In the genomic region with DNA sequence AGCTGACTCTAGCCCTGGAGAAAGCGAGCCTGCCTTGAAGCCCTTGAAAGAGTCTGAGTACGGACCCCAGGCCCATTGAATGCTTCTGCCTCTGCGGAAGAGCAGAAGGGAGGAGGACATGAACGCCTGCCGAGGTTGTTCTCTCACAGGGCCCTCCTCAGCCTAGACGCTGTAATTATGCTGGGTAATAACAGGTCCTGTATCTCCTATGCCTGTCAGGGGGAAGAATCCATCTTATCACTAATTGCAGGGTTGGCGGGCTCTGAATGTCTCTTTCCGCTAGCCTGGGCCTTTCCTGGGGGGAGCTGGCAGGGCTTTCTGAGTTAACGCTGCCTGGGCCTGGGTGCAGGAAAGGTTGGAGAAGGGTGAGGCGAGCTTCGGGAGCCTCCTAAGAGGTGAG, we compare ENCODE assay signal across 24 mouse cellular contexts.
DNase-seq lines count a peak whose midpoint lies in the region; ATAC-seq and TF ChIP-seq lines count a peak whose summit lies in the region.
"Had no signal": no experiment of that assay in that cellular context is flagged by ENCODE, and none has a peak within 500 bp of the region (broad histone marks: within the 10 kb centered on the region; RNA-seq: fewer than 3 reads in every experiment).

No protein-coding gene starts in this region.

- no peak overlapping the region for H3K4me2 ChIP-seq in midbrain, embryonic 13.5 days (replicated peaks)
- H3K4me2 ChIP-seq in midbrain, postnatal 0 days (ENCODE audit: low read depth, low read length, poor library complexity, severe bottlenecking) = no peak overlapping the region
- no peak overlapping the region for H3K4me2 ChIP-seq in forebrain, embryonic 16.5 days (ENCODE audit: low read length)
- H3K4me2 ChIP-seq: heart, embryonic 12.5 days; limb, embryonic 15.5 days had no signal

- H3K36me3 ChIP-seq in midbrain, embryonic 13.5 days = no peaks in the 10 kb centered on the region
- H3K36me3 ChIP-seq in midbrain, postnatal 0 days (ENCODE audit: insufficient read depth, low read length) = no peaks in the 10 kb centered on the region
- no peaks in the 10 kb centered on the region for H3K36me3 ChIP-seq in forebrain, embryonic 10.5 days (replicated peaks)
- no peaks in the 10 kb centered on the region for H3K36me3 ChIP-seq in forebrain, embryonic 16.5 days (ENCODE audit: control insufficient read depth, insufficient read depth)
- H3K36me3 ChIP-seq: heart, embryonic 12.5 days; limb, embryonic 15.5 days had no signal

- H3K9me3 ChIP-seq in midbrain, embryonic 13.5 days = no peaks in the 10 kb centered on the region; the same call in 1 of the 2 replicates
- no peaks in the 10 kb centered on the region for H3K9me3 ChIP-seq in midbrain, postnatal 0 days (ENCODE audit: low read length)
- H3K9me3 ChIP-seq in forebrain, embryonic 10.5 days = no peaks in the 10 kb centered on the region
- no peaks in the 10 kb centered on the region for H3K9me3 ChIP-seq in forebrain, embryonic 16.5 days (ENCODE audit: control insufficient read depth, low read length)
- H3K9me3 ChIP-seq: heart, embryonic 12.5 days; limb, embryonic 15.5 days had no signal

- no peak for TF ChIP-seq CTCF in midbrain, postnatal 0 days (IDR thresholded peaks at IDR 0.05)

- H3K4me3 ChIP-seq in midbrain, embryonic 13.5 days (replicated peaks) = no peak overlapping the region
- no peak overlapping the region for H3K4me3 ChIP-seq in midbrain, postnatal 0 days (ENCODE audit: low read depth, low read length)
- no peak overlapping the region for H3K4me3 ChIP-seq in forebrain, embryonic 10.5 days
- H3K4me3 ChIP-seq in forebrain, embryonic 16.5 days (replicated peaks; ENCODE audit: low read length) = no peak overlapping the region
- H3K4me3 ChIP-seq: erythroblast, embryonic 14.5 days; heart, embryonic 12.5 days; layer of hippocampus, adult 2 months; limb, embryonic 15.5 days had no signal

- ATAC-seq in midbrain, embryonic 13.5 days = 0 out of 2 replicates have a peak, but pooled peaks have one; percentile 29
- ATAC-seq in midbrain, postnatal 0 days (ENCODE audit: low FRiP score) = no peak
- ATAC-seq in forebrain, embryonic 16.5 days = peak; percentile 75
- ATAC-seq: activated CD4-positive, CD25-positive, alpha-beta regulatory T cell, adult 4 months; hindbrain, postnatal 0 days; liver, postnatal 0 days; Patski had no signal

- peaks cover 20% of the 10 kb centered on the region for H3K4me1 ChIP-seq in midbrain, embryonic 13.5 days (replicated peaks)
- peaks cover under 1% of the 10 kb centered on the region; the same call in 1 of the 2 replicates for H3K4me1 ChIP-seq in midbrain, postnatal 0 days (ENCODE audit: insufficient read depth, low read length)
- peaks cover 25% of the 10 kb centered on the region; the same call in 1 of the 2 replicates for H3K4me1 ChIP-seq in forebrain, embryonic 10.5 days
- peaks cover 36% of the 10 kb centered on the region for H3K4me1 ChIP-seq in forebrain, embryonic 16.5 days (replicated peaks; ENCODE audit: control insufficient read depth, insufficient read depth, low read length)
- H3K4me1 ChIP-seq: limb, embryonic 15.5 days had no signal

- DNase-seq in midbrain, postnatal 0 days (ENCODE audit: low spot score) = no peak
- DNase-seq in forebrain, embryonic 10.5 days (ENCODE audit: extremely low spot score, low spot score) = no peak
- DNase-seq in telencephalon, adult 2 months (ENCODE audit: low read depth, low spot score) = peak; percentile 15
- DNase-seq in adrenal gland, postnatal 36 days = no peak
- no peak for DNase-seq in layer of hippocampus, postnatal 14 days (ENCODE audit: low spot score in 2 of 2)
- DNase-seq: cerebellum, postnatal 14 days; gastrocnemius, postnatal 36 days; heart, postnatal 36 days; kidney, adult 11 months; kidney, postnatal 10 days; liver, postnatal 0 days; lung, postnatal 14 days; retina, postnatal 1 day; right cerebral cortex, postnatal 4 days; thymus, adult 18-20 months had no signal

- no peak overlapping the region; the same call in 1 of the 2 replicates for H3K9ac ChIP-seq in midbrain, embryonic 13.5 days (replicated peaks)
- no peak overlapping the region for H3K9ac ChIP-seq in midbrain, postnatal 0 days (replicated peaks; ENCODE audit: low read length, poor library complexity, severe bottlenecking)
- peak overlapping the region; percentile 35 for H3K9ac ChIP-seq in forebrain, embryonic 16.5 days (replicated peaks; ENCODE audit: low read depth, low read length)
- H3K9ac ChIP-seq: heart, embryonic 12.5 days; limb, embryonic 15.5 days; liver, postnatal 0 days had no signal

- H3K27ac ChIP-seq in midbrain, embryonic 13.5 days = peak overlapping the region; percentile 26; the same call in 1 of the 2 replicates
- no peak overlapping the region for H3K27ac ChIP-seq in midbrain, postnatal 0 days (ENCODE audit: low read depth, low read length)
- peak overlapping the region; percentile 69 for H3K27ac ChIP-seq in forebrain, embryonic 10.5 days
- H3K27ac ChIP-seq in forebrain, embryonic 16.5 days (ENCODE audit: low read length) = peak overlapping the region; percentile 81
- H3K27ac ChIP-seq: hindbrain, postnatal 0 days; layer of hippocampus, adult 2 months; limb, embryonic 15.5 days had no signal

- 71% methylated on average over 11 of the region's 11 CpGs for WGBS in midbrain, embryonic 13.5 days
- 68% methylated on average over 11 of the region's 11 CpGs for WGBS in midbrain, postnatal 0 days
- 71% methylated on average over 11 of the region's 11 CpGs for WGBS in forebrain, embryonic 10.5 days
- WGBS in forebrain, embryonic 16.5 days = 35% methylated on average over 11 of the region's 11 CpGs

- 0 out of 2 replicates have a peak, but pooled peaks cover 3% of the 10 kb centered on the region for H3K27me3 ChIP-seq in midbrain, embryonic 13.5 days
- H3K27me3 ChIP-seq in midbrain, postnatal 0 days (ENCODE audit: insufficient read depth, low read length) = no peaks in the 10 kb centered on the region
- no peaks in the 10 kb centered on the region; the same call in 1 of the 2 replicates for H3K27me3 ChIP-seq in forebrain, embryonic 10.5 days (ENCODE audit: poor library complexity, severe bottlenecking)
- H3K27me3 ChIP-seq in forebrain, embryonic 16.5 days (replicated peaks; ENCODE audit: control insufficient read depth, insufficient read depth, low read length) = no peaks in the 10 kb centered on the region
- H3K27me3 ChIP-seq: limb, embryonic 15.5 days; Patski had no signal
